Mouse (Mus musculus) limb, embryonic 15.5 days (tissue): ENCODE measurements around the gene Samsn1. TPM values are rescaled to one million over a fixed set of nuclear protein-coding genes. Genes with fewer than 3 reads are reported as not detected.

ENCODE experiments used
- ATAC-seq: fragments of 200-750 bp; cut with Nextera tagmentation; 2 replicates; pipeline ENCODE4 v1.8.0; 2017; ENCODE audit warnings: low read depth, moderate TSS enrichment; ENCODE audit not compliant: insufficient number of reproducible peaks, low FRiP score, low TSS enrichment
- H3K27ac ChIP-seq: fragments of 300-500 bp; sonication (generic); 2 replicates; pipeline ENCODE4 v1.5.1; 2015; ENCODE audit warnings: moderate library complexity, mild to moderate bottlenecking, inconsistent platforms
- H3K27me3 ChIP-seq: fragments of 300-500 bp; sonication (generic); 2 replicates; pipeline ENCODE4 v1.6.1; 2015; ENCODE audit warnings: inconsistent platforms
- H3K36me3 ChIP-seq: fragments of 300-500 bp; sonication (generic); 2 replicates; pipeline ENCODE4 v1.6.1; 2015; ENCODE audit warnings: inconsistent platforms
- H3K4me1 ChIP-seq: fragments of 300-500 bp; sonication (generic); 2 replicates; pipeline ENCODE4 v1.6.1; 2015; ENCODE audit warnings: inconsistent platforms
- H3K4me2 ChIP-seq: fragments of 300-500 bp; sonication (generic); 2 replicates; pipeline ENCODE4 v1.6.1; 2015; ENCODE audit warnings: mild to moderate bottlenecking, inconsistent platforms
- H3K4me3 ChIP-seq: fragments of 300-500 bp; sonication (generic); 2 replicates; pipeline ENCODE4 v1.5.1; 2015; ENCODE audit warnings: mild to moderate bottlenecking, inconsistent platforms
- H3K9ac ChIP-seq: fragments of 300-500 bp; sonication (generic); 2 replicates; pipeline ENCODE4 v1.6.1; 2015; ENCODE audit warnings: inconsistent platforms
- H3K9me3 ChIP-seq: fragments of 300-500 bp; sonication (generic); 2 replicates; pipeline ENCODE4 v1.6.1; 2016; ENCODE audit warnings: inconsistent platforms
- WGBS: fragments of 180-500 bp; shearing (Covaris S2); methylation state at CpG from one replicate; pipeline ENCODE4 v1.1.7; 2015; 5-methylcytosine and 5-hydroxymethylcytosine counted together
- polyA plus RNA-seq: library from polyadenylated mRNA; unstranded; fragments of >200 nt; fragmentation: Nextera tagmentation; extraction: Ambion mirVana; gene quantifications from 2 replicates; pipeline ENCODE4 v1.2.1, GENCODE M21; 2015

Samsn1 gene
- polyA plus RNA-seq, 1 experiment from 2014 or later, result 5.7 TPM

- 79% methylated on average over 9 of the region's 9 CpGs for WGBS
- H3K4me2 ChIP-seq, result no peak overlapping the region
- no peaks in the 10 kb centered on the region for H3K27me3 ChIP-seq
- H3K27ac ChIP-seq, result no peak overlapping the region
- no peak overlapping the region for H3K4me3 ChIP-seq
- H3K9me3 ChIP-seq, result no peaks in the 10 kb centered on the region
- no peaks in the 10 kb centered on the region for H3K4me1 ChIP-seq
- no peaks in the 10 kb centered on the region for H3K36me3 ChIP-seq
- H3K9ac ChIP-seq, result no peak overlapping the region
- no peak for ATAC-seq
These were observed 22.0 kb downstream of the Samsn1 start for GRCm38 (mm10) chr16:76000127-76000526.

DNA sequence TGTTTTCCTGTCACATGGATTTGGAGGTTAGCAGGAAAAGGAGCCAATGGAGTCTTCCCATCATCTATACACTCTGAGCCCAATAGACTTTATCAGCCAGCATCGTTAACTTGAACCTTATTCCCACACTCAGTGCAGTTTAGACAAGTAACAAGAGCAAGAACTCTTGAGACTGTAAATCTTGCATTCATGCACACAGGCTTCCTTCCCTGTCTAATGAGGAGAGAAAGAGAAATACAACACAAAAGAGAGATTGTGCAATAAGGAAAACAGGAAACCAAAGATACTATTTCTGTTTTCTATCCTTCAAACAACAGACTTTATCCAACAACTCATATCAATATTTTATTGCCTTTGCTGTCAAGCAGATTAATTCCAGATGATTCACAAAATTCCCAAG, 31.9 kb downstream of the Samsn1 start:
- no peak overlapping the region for H3K4me3 ChIP-seq
- no peak overlapping the region for H3K27ac ChIP-seq
- no peak overlapping the region for H3K4me2 ChIP-seq
- H3K9me3 ChIP-seq, result no peaks in the 10 kb centered on the region
- 23% methylated on average over 1 of the region's 1 CpGs for WGBS
- no peaks in the 10 kb centered on the region for H3K36me3 ChIP-seq
- H3K27me3 ChIP-seq, result no peaks in the 10 kb centered on the region
- H3K4me1 ChIP-seq, result no peaks in the 10 kb centered on the region
- H3K9ac ChIP-seq, result no peak overlapping the region
- ATAC-seq, result no peak

- H3K4me3 ChIP-seq, result no peak overlapping the region
- no peak overlapping the region for H3K27ac ChIP-seq
- no peaks in the 10 kb centered on the region for H3K4me1 ChIP-seq
- no peak overlapping the region for H3K4me2 ChIP-seq
- ATAC-seq, result no peak
- no peaks in the 10 kb centered on the region for H3K9me3 ChIP-seq
- no peak overlapping the region for H3K9ac ChIP-seq
- no peaks in the 10 kb centered on the region for H3K36me3 ChIP-seq
- WGBS, result 65% methylated on average over 1 of the region's 1 CpGs
- no peaks in the 10 kb centered on the region for H3K27me3 ChIP-seq
These were observed 38.2 kb downstream of the Samsn1 start for GRCm38 (mm10) chr16:75983831-75984230.

DNA sequence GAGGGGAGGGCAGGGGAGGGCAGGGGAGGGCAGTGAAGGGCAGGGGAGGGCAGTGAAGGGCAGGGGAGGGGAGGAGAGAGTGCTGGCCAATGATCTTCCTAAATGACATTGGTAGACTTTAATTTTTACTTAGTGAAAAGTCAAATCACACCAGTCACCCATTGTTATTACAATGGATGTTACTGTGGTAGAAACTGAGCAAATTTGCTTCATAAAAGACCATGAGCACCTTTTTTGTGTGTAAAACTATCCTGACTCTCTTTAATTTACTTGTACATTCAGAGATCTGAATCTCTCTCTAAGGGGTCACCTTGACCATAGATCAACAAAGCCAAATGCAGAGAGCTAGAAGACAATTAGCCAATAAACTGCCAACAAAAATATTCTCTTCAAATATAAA, 42.7 kb downstream of the Samsn1 start:
- H3K9ac ChIP-seq, result no peak overlapping the region
- no peaks in the 10 kb centered on the region for H3K27me3 ChIP-seq
- no peak for ATAC-seq
- no peak overlapping the region for H3K27ac ChIP-seq
- no peak overlapping the region for H3K4me2 ChIP-seq
- no peak overlapping the region for H3K4me3 ChIP-seq
- H3K36me3 ChIP-seq, result no peaks in the 10 kb centered on the region
- no peaks in the 10 kb centered on the region for H3K9me3 ChIP-seq
- no peaks in the 10 kb centered on the region for H3K4me1 ChIP-seq

GRCm38 (mm10) chr16:75977798-75978197, 44.3 kb downstream of the Samsn1 start:
- Histone ChIP-seq H3K36me3 (no peaks in the 10 kb centered on the region), H3K27ac (no peak overlapping the region), H3K9ac (no peak overlapping the region), H3K4me1 (no peaks in the 10 kb centered on the region), H3K9me3 (no peaks in the 10 kb centered on the region), H3K27me3 (no peaks in the 10 kb centered on the region), H3K4me3 (no peak overlapping the region), H3K4me2 (no peak overlapping the region)
- whole genome bisulfite sequencing, result 69% methylated on average over 5 of the region's 5 CpGs
- ATAC-seq, result no peak

GRCm38 (mm10) chr16:75975682-75976332, 46.3 kb downstream of the Samsn1 start:
- no peaks in the 10 kb centered on the region for H3K9me3 ChIP-seq
- no peak for ATAC-seq
- H3K4me3 ChIP-seq, result no peak overlapping the region
- no peak overlapping the region for H3K27ac ChIP-seq
- no peaks in the 10 kb centered on the region for H3K4me1 ChIP-seq
- no peaks in the 10 kb centered on the region for H3K36me3 ChIP-seq
- H3K27me3 ChIP-seq, result no peaks in the 10 kb centered on the region
- no peak overlapping the region for H3K9ac ChIP-seq
- no peak overlapping the region for H3K4me2 ChIP-seq
- 31% methylated on average over 11 of the region's 11 CpGs for WGBS

DNA sequence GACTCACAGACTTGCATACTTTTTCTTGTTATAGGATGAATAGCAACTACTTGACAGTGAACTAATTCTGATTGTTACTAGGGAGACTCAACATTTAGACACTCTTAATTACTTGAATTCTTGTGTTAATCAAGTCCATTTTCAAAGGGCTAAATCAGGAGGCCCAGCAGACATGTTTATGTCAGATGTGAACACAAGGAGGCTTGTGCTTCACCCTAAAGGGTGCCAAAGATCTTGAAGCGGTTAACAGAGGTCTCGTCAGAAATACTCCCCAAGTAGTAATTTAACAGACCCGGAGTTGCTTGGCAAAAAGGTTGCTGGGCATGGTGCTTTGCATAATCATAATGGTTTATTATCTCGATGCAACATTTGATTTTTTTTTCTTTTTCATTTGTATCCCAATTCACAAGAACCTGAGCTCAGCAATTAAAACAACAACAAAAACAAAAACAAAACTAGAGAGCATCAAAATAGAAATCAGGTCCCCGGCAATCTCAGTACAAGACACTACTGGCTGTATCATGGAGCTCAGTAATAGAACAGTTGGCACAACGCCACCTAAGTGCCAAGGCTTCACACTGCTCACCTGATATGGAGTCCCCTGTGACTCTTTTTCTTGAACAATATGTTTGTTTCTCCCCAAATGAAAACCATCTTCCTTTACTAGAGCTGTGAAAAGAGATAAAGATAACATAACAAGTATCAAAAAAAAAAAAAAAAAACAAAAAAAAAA, 51.6 kb downstream of the Samsn1 start:
- Histone ChIP-seq H3K4me1 (no peaks in the 10 kb centered on the region), H3K36me3 (no peaks in the 10 kb centered on the region), H3K27ac (no peak overlapping the region), H3K4me3 (no peak overlapping the region), H3K9ac (no peak overlapping the region), H3K4me2 (no peak overlapping the region), H3K27me3 (no peaks in the 10 kb centered on the region), H3K9me3 (no peaks in the 10 kb centered on the region)
- ATAC-seq, result no peak
- 79% methylated on average over 6 of the region's 6 CpGs for WGBS

- Histone ChIP-seq H3K4me3 (no peak overlapping the region), H3K4me2 (no peak overlapping the region), H3K27me3 (no peaks in the 10 kb centered on the region), H3K27ac (no peak overlapping the region), H3K9me3 (no peaks in the 10 kb centered on the region), H3K9ac (no peak overlapping the region), H3K4me1 (no peaks in the 10 kb centered on the region), H3K36me3 (no peaks in the 10 kb centered on the region)
- ATAC-seq, result no peak
- 68% methylated on average over 8 of the region's 8 CpGs for WGBS
These were observed 60.1 kb downstream of the Samsn1 start for GRCm38 (mm10) chr16:75962021-75962420.

DNA sequence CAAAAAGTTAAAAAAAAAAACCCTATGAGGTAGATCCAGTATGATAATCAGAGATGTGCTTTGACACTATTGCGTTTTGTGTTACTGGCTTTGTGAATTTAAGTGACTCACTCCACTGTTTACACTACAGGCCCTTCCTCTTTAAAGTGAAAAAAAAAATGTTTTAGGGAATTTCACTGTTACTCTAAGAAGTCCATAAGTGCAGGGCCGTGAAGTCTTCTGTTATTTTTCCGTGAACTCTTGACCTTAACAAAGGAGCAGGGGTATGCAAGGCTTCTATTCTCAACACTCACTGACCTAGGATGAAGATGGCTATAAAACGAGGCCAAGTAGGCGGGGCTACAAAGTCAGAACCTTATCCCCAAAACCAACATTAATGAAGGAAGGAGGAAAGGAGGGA, 60.6 kb downstream of the Samsn1 start:
- Histone ChIP-seq H3K4me3 (no peak overlapping the region), H3K4me2 (no peak overlapping the region), H3K36me3 (no peaks in the 10 kb centered on the region), H3K9me3 (no peaks in the 10 kb centered on the region), H3K9ac (no peak overlapping the region), H3K4me1 (no peaks in the 10 kb centered on the region), H3K27me3 (no peaks in the 10 kb centered on the region), H3K27ac (no peak overlapping the region)
- WGBS, result 48% methylated on average over 5 of the region's 5 CpGs
- no peak for ATAC-seq

DNA sequence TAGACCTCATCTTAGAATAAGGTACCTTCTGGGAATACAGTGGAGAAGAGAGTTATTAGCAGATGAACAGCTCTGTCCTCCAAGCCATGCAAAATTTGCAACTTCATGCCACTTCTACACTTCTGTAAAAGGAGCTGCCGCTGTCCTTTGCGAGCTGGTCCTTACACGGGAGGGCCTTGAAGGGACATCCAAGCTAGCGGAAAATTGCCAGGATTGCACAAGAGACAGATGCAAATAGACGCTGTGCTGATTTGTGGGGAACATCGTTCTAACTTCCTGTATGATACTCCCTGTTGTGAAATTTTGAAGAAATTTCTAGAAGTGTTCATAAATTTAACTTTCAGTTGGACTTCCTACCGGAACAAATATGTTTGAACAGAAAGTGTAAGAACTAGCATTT, 61.0 kb downstream of the Samsn1 start:
- H3K4me1 ChIP-seq, result no peaks in the 10 kb centered on the region
- 89% methylated on average over 7 of the region's 7 CpGs for WGBS
- H3K27ac ChIP-seq, result no peak overlapping the region
- no peak overlapping the region for H3K9ac ChIP-seq
- H3K36me3 ChIP-seq, result no peaks in the 10 kb centered on the region
- H3K4me3 ChIP-seq, result no peak overlapping the region
- no peak overlapping the region for H3K4me2 ChIP-seq
- no peaks in the 10 kb centered on the region for H3K9me3 ChIP-seq
- H3K27me3 ChIP-seq, result no peaks in the 10 kb centered on the region
- ATAC-seq, result no peak

GRCm38 (mm10) chr16:75933357-75933756, 88.7 kb downstream of the Samsn1 start:
- Histone ChIP-seq H3K4me2 (no peak overlapping the region), H3K27ac (no peak overlapping the region), H3K4me3 (no peak overlapping the region), H3K4me1 (no peaks in the 10 kb centered on the region), H3K9me3 (no peaks in the 10 kb centered on the region), H3K27me3 (no peaks in the 10 kb centered on the region), H3K9ac (no peak overlapping the region), H3K36me3 (no peaks in the 10 kb centered on the region)
- no peak for ATAC-seq

DNA sequence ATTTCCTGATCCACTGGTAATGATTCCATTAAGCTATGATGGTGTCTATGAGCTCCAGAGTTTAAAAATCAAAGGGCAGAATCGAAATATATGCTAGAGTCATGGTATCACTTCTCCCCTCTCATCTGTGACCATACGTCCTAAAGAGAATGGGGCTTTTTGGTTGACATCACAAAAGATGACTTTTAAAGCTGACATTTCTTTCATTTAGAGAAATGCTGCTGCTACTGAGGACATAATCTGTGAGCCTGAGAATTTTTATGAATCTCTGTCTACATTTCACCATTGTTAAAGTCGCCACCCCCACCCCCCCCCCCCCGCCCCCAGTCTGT, 91.9 kb downstream of the Samsn1 start:
- Histone ChIP-seq H3K4me1 (no peaks in the 10 kb centered on the region), H3K36me3 (no peaks in the 10 kb centered on the region), H3K27ac (no peak overlapping the region), H3K27me3 (no peaks in the 10 kb centered on the region), H3K4me3 (no peak overlapping the region), H3K4me2 (no peak overlapping the region), H3K9me3 (no peaks in the 10 kb centered on the region), H3K9ac (no peak overlapping the region)
- no peak for ATAC-seq
- whole genome bisulfite sequencing, result 80% methylated on average over 4 of the region's 4 CpGs
